Mouse (Mus musculus): Measurements from ENCODE around the gene Amer1.

The Amer1 gene

GRCm38 (mm10) chrX:95444776-95445111 is at the start of gene Amer1:
TSS of gene Amer1 (minus strand) at chrX:95444872.
- peak; percentile 78 for DNase-seq (ENCODE audit: low spot score)

- DNase-seq (ENCODE audit: low spot score), result no peak
Observed at GRCm38 (mm10) chrX:95457166-95457565, 12.5 kb upstream of the Amer1 start.

GRCm38 (mm10) chrX:95445866-95446265 is 1.2 kb upstream of the Amer1 start:
- DNase-seq (ENCODE audit: low spot score), result no peak

- no peak for DNase-seq (ENCODE audit: low spot score)
Observed at GRCm38 (mm10) chrX:95445141-95445540, 469 bp upstream of the Amer1 start.

- DNase-seq (ENCODE audit: low spot score), result peak; percentile 33
Observed at GRCm38 (mm10) chrX:95443898-95444775, 535 bp downstream of the Amer1 start.

GRCm38 (mm10) chrX:95443390-95443789 is 1.3 kb downstream of the Amer1 start:
- DNase-seq (ENCODE audit: low spot score), result no peak

DNA sequence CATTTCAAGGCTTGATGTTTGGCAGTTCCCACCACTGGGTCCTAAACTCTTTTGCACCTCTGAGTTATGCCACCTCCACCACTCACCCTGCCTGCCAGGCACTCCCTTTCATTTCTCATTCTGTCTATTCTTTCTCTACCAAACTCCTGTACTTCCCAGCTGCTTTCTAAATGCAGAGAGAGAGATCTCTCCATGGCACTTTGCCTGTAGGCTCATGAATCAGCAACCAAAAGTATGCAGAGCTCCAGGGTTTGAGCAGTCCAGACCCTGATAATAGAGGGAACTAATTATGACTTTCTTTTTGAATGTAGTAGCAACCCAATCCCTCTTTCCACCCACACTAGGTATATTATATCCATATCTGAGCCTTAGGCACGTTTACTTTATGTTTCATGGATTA is 2.4 kb downstream of the Amer1 start:
- DNase-seq (ENCODE audit: low spot score), result no peak

- no peak for DNase-seq (ENCODE audit: low spot score)
Observed at GRCm38 (mm10) chrX:95441290-95441689, 3.4 kb downstream of the Amer1 start.

GRCm38 (mm10) chrX:95438491-95438890 is 6.2 kb downstream of the Amer1 start:
- no peak for DNase-seq (ENCODE audit: low spot score)

GRCm38 (mm10) chrX:95437236-95437635 is 7.4 kb downstream of the Amer1 start:
- no peak for DNase-seq (ENCODE audit: low spot score)

DNA sequence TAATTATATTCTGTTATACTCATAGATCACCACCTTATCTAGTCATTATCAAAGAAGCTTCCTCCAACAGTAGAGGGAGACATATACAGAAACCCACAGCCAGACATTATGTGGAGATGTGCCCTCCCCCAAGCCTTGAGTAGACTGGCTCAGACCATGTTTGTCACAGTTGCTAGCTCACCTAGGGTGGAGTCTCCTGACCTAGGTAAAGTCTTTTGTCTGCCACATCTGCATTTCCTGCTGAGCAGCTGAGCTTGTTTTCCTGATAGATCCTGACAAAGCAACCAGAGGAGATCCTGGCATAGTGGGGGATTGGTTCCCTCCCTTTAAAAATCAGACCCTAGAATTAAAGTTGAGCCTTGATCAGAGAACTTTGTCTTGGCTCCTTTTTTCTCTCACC is 71.6 kb downstream of the Amer1 start:
- no peak for DNase-seq (ENCODE audit: low spot score)

All from c-Kit-positive CD71-positive TER-119-positive erythroid progenitor cells, embryonic 14.5 days (primary cell).